Mouse (Mus musculus): ENCODE data around the gene Lmntd1. TPM values are rescaled to one million over a fixed set of nuclear protein-coding genes. Genes with fewer than 3 reads are reported as not detected.

The Lmntd1 gene
- total RNA-seq (2021) = 1 to 10 TPM; 2.0 to 2.3 TPM
- long read RNA-seq, experiment 1 = 0 reads
- long read RNA-seq, experiment 2, partial matches to known transcripts = 0 of 2 reads
- long read RNA-seq, experiment 2, other reads (novel, unspliced or antisense) = 2 of 2 reads

GRCm38 (mm10) chr6:145614219-145614618, at the start of gene Lmntd1:
Gene Lmntd1, minus strand, starts transcription at chr6:145614319.
- Histone ChIP-seq H3K4me3 (peak within 1 kb of the TSS; percentile 1; the same call in 1 of the 2 replicates), H3K27ac (no peak within 1 kb of the TSS; the same call in 1 of the 2 replicates)
- no peak for TF ChIP-seq CTCF (conservative IDR thresholded peaks at IDR 0.05)
- no peak for DNase-seq (ENCODE audit: low spot score in 2 of 2)

- no peak for DNase-seq (ENCODE audit: low spot score in 2 of 2)
- Histone ChIP-seq H3K27ac (no peak overlapping the region), H3K4me3 (no peak overlapping the region)
- no peak for TF ChIP-seq CTCF (conservative IDR thresholded peaks at IDR 0.05)
Measured at GRCm38 (mm10) chr6:145660943-145661342, 46.8 kb upstream of the Lmntd1 start.

- no peak for DNase-seq (ENCODE audit: low spot score in 2 of 2)
- Histone ChIP-seq H3K4me3 (no peak overlapping the region), H3K27ac (no peak overlapping the region)
- no peak for TF ChIP-seq CTCF (conservative IDR thresholded peaks at IDR 0.05)
Measured at GRCm38 (mm10) chr6:145659116-145659515, 45.0 kb upstream of the Lmntd1 start.

- TF ChIP-seq CTCF (conservative IDR thresholded peaks at IDR 0.05) = peak; percentile 65
- no peak overlapping the region for H3K27ac ChIP-seq
- no peak for DNase-seq (ENCODE audit: low spot score in 2 of 2)
- no peak overlapping the region for H3K4me3 ChIP-seq
Measured at GRCm38 (mm10) chr6:145656740-145657591, 42.8 kb upstream of the Lmntd1 start.

- no peak for DNase-seq (ENCODE audit: low spot score in 2 of 2)
- Histone ChIP-seq H3K27ac (no peak overlapping the region), H3K4me3 (no peak overlapping the region)
- TF ChIP-seq CTCF (conservative IDR thresholded peaks at IDR 0.05) = peak; percentile 43
Measured at GRCm38 (mm10) chr6:145655678-145656077, 41.6 kb upstream of the Lmntd1 start.

- DNase-seq (ENCODE audit: low spot score in 2 of 2) = no peak
- Histone ChIP-seq H3K4me3 (no peak overlapping the region), H3K27ac (no peak overlapping the region)
- no peak for TF ChIP-seq CTCF (conservative IDR thresholded peaks at IDR 0.05)
Measured at GRCm38 (mm10) chr6:145654062-145654836, 40.1 kb upstream of the Lmntd1 start.

GRCm38 (mm10) chr6:145653626-145654025, 39.5 kb upstream of the Lmntd1 start:
- no peak overlapping the region for H3K27ac ChIP-seq
- DNase-seq (ENCODE audit: low spot score in 2 of 2) = no peak
- TF ChIP-seq CTCF (conservative IDR thresholded peaks at IDR 0.05) = no peak

GRCm38 (mm10) chr6:145652986-145653385, 38.9 kb upstream of the Lmntd1 start:
- Histone ChIP-seq H3K27ac (no peak overlapping the region), H3K4me3 (no peak overlapping the region)
- TF ChIP-seq CTCF (conservative IDR thresholded peaks at IDR 0.05) = no peak
- no peak for DNase-seq (ENCODE audit: low spot score in 2 of 2)

More at GRCm38 (mm10) chr6:145653626-145654025, 39.5 kb upstream of the Lmntd1 start:
- no peak overlapping the region for H3K4me3 ChIP-seq

GRCm38 (mm10) chr6:145651976-145652375, 37.9 kb upstream of the Lmntd1 start:
- DNase-seq (ENCODE audit: low spot score in 2 of 2) = no peak
- no peak overlapping the region for H3K4me3 ChIP-seq
- no peak overlapping the region for H3K27ac ChIP-seq
- no peak for TF ChIP-seq CTCF (conservative IDR thresholded peaks at IDR 0.05)

GRCm38 (mm10) chr6:145640971-145641506, 26.9 kb upstream of the Lmntd1 start:
- no peak for DNase-seq (ENCODE audit: low spot score in 2 of 2)
- no peak for TF ChIP-seq CTCF (conservative IDR thresholded peaks at IDR 0.05)
- no peak overlapping the region for H3K4me3 ChIP-seq

GRCm38 (mm10) chr6:145638248-145638647, 24.1 kb upstream of the Lmntd1 start:
- no peak for TF ChIP-seq CTCF (conservative IDR thresholded peaks at IDR 0.05)
- Histone ChIP-seq H3K4me3 (no peak overlapping the region), H3K27ac (no peak overlapping the region)
- DNase-seq (ENCODE audit: low spot score in 2 of 2) = no peak

More at GRCm38 (mm10) chr6:145640971-145641506, 26.9 kb upstream of the Lmntd1 start:
- H3K27ac ChIP-seq = no peak overlapping the region

- DNase-seq (ENCODE audit: low spot score in 2 of 2) = no peak
- Histone ChIP-seq H3K4me3 (no peak overlapping the region), H3K27ac (no peak overlapping the region)
- no peak for TF ChIP-seq CTCF (conservative IDR thresholded peaks at IDR 0.05)
Measured at GRCm38 (mm10) chr6:145636682-145637081, 22.6 kb upstream of the Lmntd1 start.

GRCm38 (mm10) chr6:145634454-145634853, 20.3 kb upstream of the Lmntd1 start:
- no peak for TF ChIP-seq CTCF (conservative IDR thresholded peaks at IDR 0.05)

More at GRCm38 (mm10) chr6:145634454-145634853, 20.3 kb upstream of the Lmntd1 start:
- DNase-seq (ENCODE audit: low spot score in 2 of 2) = no peak
- Histone ChIP-seq H3K4me3 (no peak overlapping the region), H3K27ac (no peak overlapping the region)

Data from layer of hippocampus, adult 2 months (tissue).